Mouse (Mus musculus) T-cell, adult 2 months (primary cell): ENCODE measurements around the gene Gm17428.
"Not testable (repeated sequence)": the region's sequence is repeated elsewhere in the genome, so short reads cannot be mapped to it uniquely, and the experiment has no call there.

Source experiments
- DNase-seq: peaks from one replicate; pipeline ENCODE4 v3.0.0; 2022; ENCODE audit warnings: low spot score

The Gm17428 gene

GRCm38 (mm10) chr14:54989886-54990441, 13.2 kb downstream of the Gm17428 start:
- no peak for DNase-seq

GRCm38 (mm10) chr14:54992196-54992595, 15.5 kb downstream of the Gm17428 start:
- DNase-seq = no peak

GRCm38 (mm10) chr14:54993636-54994035, 16.9 kb downstream of the Gm17428 start:
- no peak for DNase-seq

GRCm38 (mm10) chr14:54994136-54994868, 17.6 kb downstream of the Gm17428 start, which contains the start of gene Myh7:
Gene Myh7 (minus strand): TSS chr14:54994626.
- no peak for DNase-seq

- no peak for DNase-seq
These were observed 18.1 kb downstream of the Gm17428 start for GRCm38 (mm10) chr14:54994869-54995186.

- DNase-seq = no peak
These were observed 18.9 kb downstream of the Gm17428 start for GRCm38 (mm10) chr14:54995457-54996138.

GRCm38 (mm10) chr14:54996793-54997192, 20.1 kb downstream of the Gm17428 start:
- DNase-seq = no peak

- DNase-seq = no peak
These were observed 20.6 kb downstream of the Gm17428 start for GRCm38 (mm10) chr14:54997297-54997696.

GRCm38 (mm10) chr14:54998680-54999079, 21.9 kb downstream of the Gm17428 start:
- DNase-seq = no peak

GRCm38 (mm10) chr14:54999868-55000267, 23.1 kb downstream of the Gm17428 start:
- not testable (repeated sequence) for DNase-seq

- no peak for DNase-seq
These were observed 24.1 kb downstream of the Gm17428 start for GRCm38 (mm10) chr14:55000814-55001213.

- no peak for DNase-seq
These were observed 24.7 kb downstream of the Gm17428 start for GRCm38 (mm10) chr14:55001446-55001845.

- DNase-seq = no peak
These were observed 25.4 kb downstream of the Gm17428 start for GRCm38 (mm10) chr14:55001938-55002686.

- no peak for DNase-seq
These were observed 26.0 kb downstream of the Gm17428 start for GRCm38 (mm10) chr14:55002687-55003120.

- DNase-seq = no peak
These were observed 27.4 kb downstream of the Gm17428 start for GRCm38 (mm10) chr14:55003878-55004855.

- DNase-seq = no peak
These were observed 28.8 kb downstream of the Gm17428 start for GRCm38 (mm10) chr14:55005506-55005905.

GRCm38 (mm10) chr14:55005967-55006366, 29.2 kb downstream of the Gm17428 start:
- no peak for DNase-seq

- DNase-seq = no peak
These were observed 29.8 kb downstream of the Gm17428 start for GRCm38 (mm10) chr14:55006541-55006940.

GRCm38 (mm10) chr14:55007120-55007908, 30.6 kb downstream of the Gm17428 start:
- DNase-seq = no peak

GRCm38 (mm10) chr14:55008417-55008816, 31.7 kb downstream of the Gm17428 start:
- no peak for DNase-seq
